Mouse (Mus musculus) thymus, postnatal 0 days (tissue): ENCODE results near the gene Ube2t. TPM values are rescaled to one million over a fixed set of nuclear protein-coding genes. Genes with fewer than 3 reads are reported as not detected.

ENCODE experiments used
- DNase-seq: peaks from one replicate; pipeline ENCODE4 v3.0.0-alpha.2; 2015; ENCODE audit warnings: low spot score
- polyA plus RNA-seq: library from polyadenylated mRNA; unstranded; fragments of >200 nt; fragmentation: Nextera tagmentation; extraction: Ambion mirVana; gene quantifications from 2 replicates; pipeline ENCODE4 v1.2.1, GENCODE M21; 2015

Gene Ube2t
- polyA plus RNA-seq, 1 experiment from 2014 or later = 51.6 TPM

DNA sequence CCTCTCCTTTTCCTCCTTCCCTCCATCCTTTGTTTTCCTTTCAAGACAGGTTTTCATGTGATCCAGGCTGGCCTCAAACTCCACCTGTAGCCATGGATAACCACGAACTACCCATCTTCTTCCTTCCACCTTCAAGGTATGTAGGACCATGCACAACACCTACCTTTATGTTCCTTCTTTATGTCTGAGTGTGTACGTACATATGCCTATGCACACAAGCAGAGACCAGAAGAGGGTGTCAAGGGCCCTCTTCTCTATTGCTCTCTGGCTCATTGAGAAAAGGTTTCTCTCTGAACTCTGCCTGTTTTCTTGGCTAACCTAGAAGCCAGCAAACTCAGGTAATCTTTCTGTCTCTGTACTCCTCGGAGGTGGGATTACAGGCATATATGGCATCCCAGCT, 32.4 kb downstream of the Ube2t start:
- DNase-seq = no peak

DNA sequence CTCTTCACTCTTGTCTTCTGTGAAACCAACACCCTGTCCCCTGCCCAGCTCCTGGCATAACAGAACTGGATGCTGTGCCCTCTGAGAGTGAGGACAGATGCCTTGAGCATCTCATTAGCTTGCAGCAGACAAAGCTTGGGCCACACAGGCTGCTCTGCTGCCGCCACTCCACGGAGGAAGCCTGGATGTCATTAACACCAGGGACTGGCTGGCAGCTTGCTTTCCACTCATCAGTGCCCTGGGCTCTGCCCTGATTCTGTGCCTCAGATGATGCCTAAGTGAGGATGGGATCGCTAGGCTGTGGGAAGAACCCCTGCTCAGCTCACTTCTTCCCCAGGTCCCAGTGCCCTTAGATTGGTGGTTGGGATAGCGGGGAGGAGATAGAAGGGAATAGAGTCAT, 33.1 kb downstream of the Ube2t start:
- DNase-seq = no peak

DNA sequence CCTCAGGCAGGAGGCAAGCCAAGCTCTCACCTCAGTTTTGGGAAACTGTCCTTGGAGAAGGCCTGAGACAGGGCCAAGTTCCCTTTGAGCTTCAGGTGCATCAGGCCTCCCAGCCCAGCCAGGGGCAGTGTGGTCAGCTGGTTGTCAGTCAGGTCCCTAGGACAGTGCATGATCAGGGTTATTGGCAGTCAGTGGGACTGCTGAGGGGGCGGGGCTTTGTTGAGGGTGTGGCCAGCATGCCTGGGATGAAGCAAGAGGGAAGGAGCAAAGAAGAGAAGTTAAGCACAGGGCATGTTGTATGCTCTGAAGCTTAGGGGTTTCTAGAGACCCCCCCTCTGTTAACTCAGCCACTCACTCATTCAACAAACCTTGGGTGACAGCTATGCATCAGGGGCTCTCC, 33.6 kb downstream of the Ube2t start:
- DNase-seq = no peak

DNA sequence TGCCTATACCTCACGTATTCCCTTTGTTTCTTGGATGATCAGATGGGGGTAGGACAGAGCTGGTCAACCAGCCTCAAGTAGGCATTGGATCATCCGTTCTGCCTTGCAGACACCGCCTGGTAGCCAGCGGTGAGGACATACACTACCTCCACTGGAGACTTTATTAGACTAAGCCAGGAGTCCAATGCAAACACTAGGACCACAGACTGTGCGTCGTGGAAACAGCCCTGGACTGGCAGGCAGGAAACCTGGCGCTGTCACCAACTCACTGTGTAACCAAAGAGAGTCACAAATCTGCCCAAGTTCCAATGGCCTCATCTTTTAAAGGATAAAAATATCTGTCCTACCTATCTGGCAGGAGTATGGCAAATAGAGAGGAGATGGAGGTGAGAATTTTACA, 34.1 kb downstream of the Ube2t start:
- no peak for DNase-seq

DNA sequence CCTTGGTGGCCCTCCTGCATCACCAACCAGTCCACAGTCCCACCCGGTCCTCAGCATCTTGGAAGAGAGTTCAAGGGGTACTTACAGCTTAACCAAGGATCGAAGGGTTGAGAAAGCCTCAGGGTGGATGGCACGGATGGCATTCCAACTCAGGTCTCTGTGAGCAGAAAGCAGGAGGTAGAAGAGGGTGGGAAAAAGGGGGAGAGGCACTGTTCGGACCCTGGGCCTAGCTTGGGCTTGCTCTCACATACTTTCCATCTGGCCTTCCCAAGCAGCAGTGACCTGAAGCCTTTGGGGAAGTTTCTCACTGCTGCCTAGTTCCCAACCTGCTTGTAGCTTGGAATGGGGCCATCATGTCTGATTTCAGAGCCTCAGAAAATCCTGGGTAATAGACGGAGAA, 35.2 kb downstream of the Ube2t start:
- no peak for DNase-seq

DNA sequence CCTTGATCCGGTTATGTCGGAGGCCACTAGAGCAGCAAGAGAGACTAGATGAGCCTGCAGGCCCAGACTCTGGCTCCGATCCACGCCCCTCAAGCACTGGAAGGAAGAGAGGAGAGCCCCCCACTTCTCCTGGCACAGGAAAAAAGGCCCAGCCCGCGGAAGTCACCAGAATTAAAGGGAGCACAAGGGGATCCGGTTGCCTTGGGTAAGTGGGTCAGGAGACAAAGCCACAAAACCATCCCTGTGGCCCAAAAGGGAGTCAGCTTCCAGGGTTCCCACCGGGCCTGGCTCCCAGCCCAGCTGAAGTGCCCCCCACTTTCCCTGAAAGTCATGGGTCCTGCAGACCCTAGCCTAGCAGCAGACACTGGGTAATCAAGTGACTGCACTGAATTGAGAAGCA, 35.9 kb downstream of the Ube2t start:
- DNase-seq = no peak

DNA sequence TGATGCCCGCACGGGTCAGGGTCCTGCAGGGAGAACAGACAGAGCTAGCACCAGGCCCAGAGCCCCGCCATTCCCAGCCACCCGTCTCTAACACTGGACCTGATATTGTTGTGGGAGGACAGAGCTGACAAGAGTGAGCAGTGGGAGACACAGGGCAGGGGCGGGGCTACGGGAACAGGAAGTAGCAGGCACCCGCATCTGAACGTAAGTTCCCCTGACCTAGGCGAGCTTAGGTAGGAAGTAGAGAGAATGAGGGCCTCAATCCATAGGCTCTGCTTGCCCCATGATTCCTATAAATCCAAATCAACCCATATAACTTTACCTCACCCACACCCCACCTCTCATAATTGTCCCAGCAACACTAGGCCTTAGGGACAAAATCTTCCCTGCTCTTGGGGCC, 38.2 kb downstream of the Ube2t start:
- DNase-seq = peak; percentile 28

DNA sequence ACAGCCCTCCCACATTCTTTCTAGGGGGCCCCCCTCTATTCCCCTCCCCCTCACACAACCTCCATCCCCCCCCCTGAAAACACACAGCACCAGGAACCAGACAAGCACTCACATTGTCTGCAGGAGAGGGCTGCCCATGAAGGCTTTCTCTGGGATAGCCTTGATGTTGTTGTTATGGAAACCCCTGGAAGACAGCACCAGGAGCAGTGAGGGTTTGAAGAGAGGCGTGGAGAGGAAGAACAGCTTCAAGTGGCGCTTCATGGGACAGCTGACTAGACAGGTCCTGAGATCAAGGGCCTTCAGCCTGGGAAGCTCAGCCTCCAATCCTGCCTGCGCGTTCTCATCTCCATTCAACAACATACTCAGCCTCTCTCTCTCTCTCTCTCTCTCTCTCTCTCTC, 41.0 kb downstream of the Ube2t start:
- DNase-seq = no peak

DNA sequence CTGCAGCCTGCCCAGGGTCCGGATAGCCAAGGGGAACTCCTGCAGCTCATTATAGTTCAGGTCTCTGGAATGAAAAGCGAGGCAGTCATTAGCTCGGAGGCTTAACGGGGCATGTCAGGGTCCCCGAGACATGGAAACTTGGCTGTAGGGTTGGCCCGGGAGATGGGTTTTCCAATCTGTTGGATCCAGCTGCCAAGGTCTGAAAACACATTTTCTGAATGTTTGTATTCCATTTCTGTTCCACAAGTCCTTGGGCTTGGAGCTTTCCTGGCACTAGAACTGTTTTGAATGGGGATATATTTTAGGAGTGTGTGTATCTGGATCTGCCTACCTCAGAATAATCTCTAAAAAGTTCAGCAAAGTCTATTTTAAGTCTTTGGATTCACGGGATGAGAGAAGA, 43.3 kb downstream of the Ube2t start:
- DNase-seq = no peak

DNA sequence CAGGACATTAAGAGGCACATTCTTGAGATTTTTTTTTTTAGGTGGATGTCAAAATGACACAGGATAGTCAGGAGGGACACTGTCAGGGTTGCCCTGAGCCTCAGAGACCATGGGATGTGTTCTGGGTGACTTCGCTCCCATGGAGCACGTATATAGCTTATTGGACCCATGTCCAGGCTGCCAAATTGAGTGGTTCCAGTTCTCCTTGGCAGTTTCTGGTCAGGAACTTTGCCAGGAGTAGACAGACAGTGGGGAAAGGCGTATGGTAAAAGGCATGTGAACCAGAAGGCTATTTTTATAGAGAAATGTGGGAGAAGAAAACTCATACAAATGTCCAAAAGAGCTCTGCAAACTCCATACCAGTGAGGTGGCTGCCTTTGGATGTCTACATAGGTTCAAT, 47.5 kb downstream of the Ube2t start:
- DNase-seq = no peak

DNA sequence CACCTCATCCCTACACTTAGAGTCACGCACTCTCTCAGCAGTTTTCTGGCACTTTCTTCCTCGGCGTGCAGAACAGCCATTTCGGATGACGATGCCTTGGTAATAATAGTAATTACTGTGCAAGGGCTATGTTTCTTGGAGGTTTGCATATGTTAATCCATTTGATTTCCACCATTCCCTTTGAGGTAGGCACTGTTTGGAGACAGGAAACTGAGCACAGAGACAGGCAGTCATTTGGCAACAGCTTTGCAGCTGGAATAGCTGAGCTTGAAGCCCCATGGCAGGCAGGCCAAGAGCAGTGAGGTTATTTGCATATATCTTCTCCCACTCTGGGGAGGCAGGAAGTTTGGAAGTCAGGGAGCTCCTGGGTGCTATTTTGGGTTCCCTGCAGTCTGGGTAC, 49.5 kb downstream of the Ube2t start:
- DNase-seq = no peak

DNA sequence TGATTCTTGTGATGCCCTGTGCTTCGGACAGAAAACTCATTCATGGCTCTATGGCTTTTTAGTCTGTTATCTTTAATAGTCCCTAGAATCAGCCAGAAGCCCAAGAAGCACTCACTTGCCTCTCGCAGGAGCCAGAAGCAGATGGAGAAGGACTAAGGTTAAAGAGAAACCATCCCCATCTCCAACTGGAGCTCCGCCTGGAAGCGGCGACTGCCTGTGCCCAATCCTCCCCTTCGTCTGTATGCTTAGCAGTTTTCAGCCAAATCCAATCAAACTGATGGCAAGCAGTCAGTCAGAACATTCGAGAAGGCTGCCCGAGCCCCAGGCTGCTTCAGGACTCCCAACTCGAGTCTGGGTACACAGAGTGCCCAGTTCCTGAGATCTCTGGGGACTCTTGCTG, 50.1 kb downstream of the Ube2t start:
- no peak for DNase-seq

DNA sequence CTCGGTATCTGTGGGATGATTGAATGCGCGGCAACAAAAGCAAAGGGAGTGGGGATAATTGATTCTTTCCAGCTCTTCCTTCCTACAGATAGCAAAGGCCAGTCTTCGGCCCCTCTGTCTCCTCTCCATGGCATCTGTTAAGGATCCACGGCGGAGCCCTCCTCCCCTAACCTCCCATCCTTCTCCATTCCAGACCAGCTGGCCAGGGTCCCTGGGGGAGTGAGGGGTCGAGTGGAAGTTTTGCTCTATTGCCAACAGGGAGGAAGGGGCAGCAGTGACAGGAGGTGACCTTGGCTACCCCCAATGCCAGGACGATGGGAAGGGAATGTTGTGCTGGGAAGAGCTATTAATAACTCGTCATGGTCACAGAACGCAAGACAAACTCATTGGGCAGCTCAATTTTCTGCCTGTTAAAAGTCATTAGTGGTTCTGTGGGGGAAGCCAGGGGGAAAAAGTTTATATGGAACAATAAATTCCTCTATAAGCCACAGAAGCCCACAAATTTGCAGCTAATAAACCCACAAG, 52.6 kb downstream of the Ube2t start:
- no peak for DNase-seq

DNA sequence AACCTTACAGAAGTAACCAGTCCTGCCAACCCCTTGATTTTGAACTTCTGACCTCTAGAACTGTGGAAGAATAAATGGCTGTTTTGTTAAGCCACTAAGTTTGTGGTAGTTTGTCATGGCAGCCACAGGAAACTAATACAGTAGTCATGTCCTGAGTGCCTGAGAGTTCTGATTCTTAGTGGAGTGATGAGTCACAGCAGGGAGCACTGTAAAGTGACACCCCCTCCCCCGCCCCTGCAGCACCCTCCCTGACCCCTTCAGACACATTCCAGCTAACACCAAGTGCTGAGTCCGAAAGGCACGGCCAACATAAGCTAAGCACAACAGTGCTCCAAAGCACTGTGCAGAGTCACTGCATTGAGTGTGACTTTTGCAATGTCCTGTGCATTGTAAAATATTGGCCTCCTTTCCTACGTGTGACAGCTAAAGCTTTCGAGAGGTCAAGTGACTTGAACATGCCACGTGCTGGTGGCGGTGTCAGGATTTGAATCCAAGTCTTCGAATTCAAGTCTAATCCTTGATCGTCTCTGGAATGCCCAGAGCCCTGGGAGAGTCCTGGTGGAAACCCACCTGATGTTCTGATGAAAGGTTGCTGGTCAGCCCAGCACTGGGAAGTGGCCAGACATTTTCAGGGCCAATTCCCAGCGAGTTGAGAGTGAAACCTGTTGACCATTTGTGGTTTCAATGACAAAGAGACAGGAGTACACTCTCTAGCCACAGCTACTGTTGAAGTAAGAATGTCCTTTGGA, 54.7 kb downstream of the Ube2t start:
- no peak for DNase-seq

DNA sequence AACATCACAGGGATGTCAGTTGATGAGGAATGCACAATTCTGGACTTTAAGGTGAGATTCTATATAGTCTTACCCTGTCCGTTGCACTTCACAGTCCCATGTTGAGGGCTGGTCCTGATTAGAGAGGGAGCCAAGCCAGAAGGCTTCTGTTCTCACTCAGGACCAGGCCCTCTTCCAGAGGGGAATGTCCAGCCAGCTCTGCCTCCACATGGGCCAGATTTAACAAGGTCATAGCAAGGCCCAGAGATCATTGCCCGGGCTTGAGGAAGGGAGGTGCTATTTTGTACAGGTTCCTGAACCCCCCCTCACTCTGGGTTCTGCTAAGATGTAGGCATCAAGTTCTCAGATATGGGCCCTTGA, 55.3 kb downstream of the Ube2t start:
- no peak for DNase-seq

DNA sequence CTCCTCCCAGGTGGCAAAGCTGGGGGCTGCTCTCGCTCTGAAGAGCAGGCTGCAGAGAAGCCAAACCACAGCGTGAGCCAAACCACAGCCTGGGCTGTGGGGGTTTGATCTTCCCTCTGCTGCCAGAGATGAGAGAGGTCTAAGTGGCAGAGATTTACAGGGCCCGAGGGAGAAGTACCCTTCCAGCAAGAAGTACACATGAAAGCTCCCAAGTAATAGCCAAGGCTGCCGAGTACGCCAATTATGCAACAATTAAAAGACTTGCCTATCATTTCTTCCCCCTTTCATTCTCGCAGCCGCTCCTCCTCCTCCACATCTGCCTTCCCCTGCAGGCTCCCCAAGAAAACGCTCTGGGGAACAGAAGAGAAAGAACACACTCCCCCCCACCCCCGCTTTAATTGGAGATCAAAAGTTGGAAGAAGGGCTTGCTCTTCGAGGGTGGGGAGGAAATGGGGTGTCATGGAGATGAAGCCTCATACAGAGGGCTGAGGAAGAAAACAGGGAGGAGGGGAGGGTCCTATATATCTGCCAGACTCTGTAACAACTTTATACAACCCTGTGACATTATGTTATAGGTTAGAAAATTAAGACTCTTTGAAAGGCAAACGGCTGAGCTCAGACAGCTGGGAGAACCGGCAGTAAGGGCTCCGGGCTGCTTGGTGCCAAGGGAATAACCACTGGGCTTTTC, 56.9 kb downstream of the Ube2t start:
- DNase-seq = peak; percentile 39

DNA sequence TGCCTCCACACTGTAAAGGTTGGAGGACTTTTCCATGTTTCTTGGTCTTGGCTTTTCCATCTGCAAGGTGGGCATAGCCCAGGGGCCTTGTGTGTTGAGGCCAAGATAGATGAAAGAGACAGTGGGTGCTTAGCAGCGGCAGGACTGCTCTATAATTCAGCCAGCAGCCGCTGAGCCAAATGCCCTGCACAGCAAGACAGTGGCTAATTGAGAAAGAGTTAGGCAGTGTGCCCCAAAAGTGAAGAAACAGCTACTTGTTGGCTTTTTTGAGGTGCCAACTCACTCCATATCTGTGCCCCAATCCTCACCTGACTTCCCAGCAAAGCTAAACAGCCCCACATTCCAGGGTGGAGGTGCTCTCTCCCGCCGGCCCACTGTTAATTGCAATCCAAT, 57.4 kb downstream of the Ube2t start:
- DNase-seq = no peak

DNA sequence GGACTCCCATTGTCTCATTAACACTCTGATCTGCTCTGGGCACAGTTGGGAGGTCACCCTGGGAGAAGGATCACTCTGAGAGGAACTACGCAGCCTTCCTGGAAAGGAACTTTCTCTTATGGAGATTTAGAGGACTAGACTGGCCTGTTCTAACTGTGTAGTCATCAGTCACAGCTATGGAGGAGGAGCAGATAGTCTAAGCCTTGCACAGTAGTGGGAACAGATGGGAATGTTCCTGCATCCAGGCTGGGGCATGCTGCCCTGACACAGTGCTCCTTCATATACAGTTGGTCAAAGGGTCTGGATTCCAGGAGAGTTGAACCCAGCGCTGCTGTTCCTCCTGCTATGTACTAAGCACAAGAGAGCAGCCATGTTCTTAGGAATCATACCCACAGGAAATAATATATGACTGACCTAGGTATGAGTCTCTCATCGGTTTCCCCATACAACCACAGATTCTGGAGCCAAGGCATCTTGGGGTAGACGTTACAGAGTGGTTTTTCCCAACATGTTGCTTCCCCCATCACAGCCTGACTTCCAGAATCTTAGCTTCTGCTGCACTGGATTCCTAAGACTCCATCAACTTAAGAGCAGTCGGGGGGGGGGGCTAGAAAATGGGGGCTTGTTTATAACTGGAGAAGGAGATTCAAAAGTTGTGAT, 58.0 kb downstream of the Ube2t start:
- DNase-seq = no peak

DNA sequence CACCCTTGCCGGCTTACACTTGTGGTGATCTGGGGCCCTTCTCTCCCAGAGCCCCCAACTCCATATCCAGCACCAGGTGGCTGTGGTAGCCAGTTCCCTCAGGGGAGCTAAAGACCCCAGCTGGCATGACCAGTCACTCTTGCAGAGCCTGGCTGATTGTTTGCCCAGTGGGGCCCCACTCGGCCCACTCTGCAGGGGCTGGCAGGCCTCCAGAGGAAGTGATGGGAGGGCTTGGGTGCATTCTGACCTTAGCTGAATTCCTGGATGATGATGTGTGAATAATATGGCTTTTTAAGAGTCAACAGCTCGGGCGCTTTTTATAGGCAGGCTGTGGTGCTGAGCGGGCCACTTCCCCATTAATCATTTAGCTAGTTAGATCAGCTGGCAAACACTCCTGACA, 58.6 kb downstream of the Ube2t start:
- no peak for DNase-seq

DNA sequence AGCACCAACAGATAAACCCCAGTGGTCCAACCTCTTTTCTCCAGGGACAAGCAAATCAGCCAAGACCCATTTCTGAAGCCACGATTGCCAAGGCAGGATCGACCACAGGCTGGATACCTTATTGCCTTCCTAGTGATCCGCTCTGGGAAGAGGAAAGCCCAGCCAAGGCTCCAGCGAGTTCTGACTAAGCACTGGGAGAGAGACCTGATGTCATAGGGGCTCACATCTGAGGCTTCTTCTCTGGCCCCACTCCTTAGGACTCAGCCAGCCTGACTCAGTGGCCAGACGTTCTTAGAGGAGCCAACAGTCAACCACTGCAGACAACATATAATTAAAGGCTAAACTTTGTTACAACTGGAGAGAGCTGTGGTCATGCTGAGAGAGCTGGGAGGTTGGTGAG, 59.6 kb downstream of the Ube2t start:
- no peak for DNase-seq

DNA sequence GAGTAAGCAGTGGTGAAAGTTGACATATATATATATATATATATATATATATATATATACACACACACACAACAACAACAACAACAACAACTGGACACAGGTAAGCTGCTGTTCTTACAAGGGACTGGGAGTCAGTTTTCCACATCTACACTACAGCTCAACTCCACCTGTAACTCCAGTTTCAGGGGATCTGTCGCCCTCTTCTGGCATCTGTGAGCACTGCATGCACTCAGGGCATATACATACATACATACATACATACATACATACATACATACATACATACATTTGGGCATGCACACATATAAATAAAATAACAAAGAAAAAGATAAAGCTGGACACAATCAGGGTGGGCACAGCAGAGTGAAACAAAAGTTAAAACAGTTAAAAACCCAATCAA, 61.2 kb downstream of the Ube2t start:
- no peak for DNase-seq
